Mouse (Mus musculus) stomach, postnatal 0 days (tissue): Measurements from ENCODE around the gene Cwf19l1.

Experiments used
- CTCF ChIP-seq: IDR thresholded peaks from 2 replicates; pipeline ENCODE4 v1.5.1; 2016; ENCODE audit warnings: antibody characterized with exemption, low read depth, mild to moderate bottlenecking, moderate library complexity
- EP300 ChIP-seq: optimal IDR thresholded peaks from 2 replicates; pipeline ENCODE3; 2016; ENCODE audit warnings: antibody characterized with exemption

DNA sequence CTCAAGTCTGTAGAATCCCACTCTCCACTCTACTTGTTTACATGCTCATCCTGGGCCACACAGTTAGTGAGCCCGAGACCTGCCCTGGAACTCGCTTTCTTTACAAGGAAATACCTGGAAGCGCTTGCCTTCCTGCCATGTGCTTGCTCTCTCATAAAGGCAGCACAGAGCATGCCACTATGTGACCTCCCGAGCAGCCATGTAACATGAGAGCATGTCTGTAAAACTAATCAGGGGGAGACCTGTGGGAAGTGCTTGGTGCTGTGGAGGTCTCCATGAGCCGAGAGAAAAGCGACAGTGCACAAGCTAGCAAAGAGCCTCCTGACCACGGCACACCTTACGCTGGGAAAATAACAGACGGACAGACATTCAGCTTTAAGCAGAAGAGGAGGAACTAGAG, 59.2 kb downstream of the Cwf19l1 start:
- TF ChIP-seq CTCF, result no peak
- TF ChIP-seq EP300, result no peak
